Mouse (Mus musculus): ENCODE results near the gene Fbxw8.
A peak's percentile ranks its signal among the peaks of the same experiment; 100 is the strongest.

The Fbxw8 gene

GRCm38 (mm10) chr5:118105536-118105935 lies 49.7 kb downstream of the Fbxw8 start:
- DNase-seq, result no peak

DNA sequence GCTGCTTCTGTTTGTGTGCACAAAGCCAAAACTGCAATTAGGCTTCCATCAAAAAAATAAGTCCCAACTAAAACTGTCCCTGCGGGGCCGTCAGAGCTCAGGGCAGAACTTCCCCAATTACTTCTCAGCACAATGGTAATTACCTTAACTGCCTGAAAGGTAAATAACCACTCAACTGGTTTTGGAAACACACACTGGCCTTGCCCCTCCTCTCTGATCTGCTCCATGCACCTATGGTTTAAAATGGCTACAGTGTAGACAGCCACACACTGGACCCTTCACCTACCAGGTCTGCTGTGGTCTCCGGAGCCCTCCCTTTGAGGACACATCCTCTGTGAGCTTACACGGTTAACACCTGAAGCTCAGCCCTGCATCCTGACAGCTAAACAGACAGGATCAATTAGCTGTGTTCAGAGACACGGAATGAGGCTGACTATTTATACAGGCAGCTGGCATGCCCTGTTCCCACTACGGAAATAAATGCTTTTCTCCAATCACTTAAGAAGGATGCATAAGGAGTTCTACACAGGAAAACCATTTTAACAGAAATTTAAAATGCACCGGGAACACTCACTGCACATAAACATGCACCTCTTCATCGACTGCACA lies 55.3 kb downstream of the Fbxw8 start:
- no peak for DNase-seq

GRCm38 (mm10) chr5:118099069-118099869 lies 56.0 kb downstream of the Fbxw8 start:
- DNase-seq, result no peak

DNA sequence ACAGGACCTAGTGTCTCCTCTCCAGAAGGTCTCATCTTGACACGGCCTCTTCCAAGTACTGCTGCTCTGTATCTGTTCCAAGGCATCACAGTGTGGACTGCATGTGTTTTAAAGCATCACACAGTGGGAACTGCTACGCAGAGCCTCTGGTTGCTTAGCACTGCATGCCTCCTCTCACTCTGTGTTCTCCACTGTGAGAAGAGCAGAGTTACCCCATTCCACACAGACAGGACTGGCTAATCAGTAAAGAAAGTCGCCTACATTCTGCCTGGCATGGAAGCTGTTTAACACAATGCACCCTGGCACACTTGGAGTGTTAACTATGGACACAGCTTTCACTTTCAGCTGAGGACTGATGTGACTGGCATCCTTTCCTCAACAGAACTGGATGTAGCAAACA lies 58.9 kb downstream of the Fbxw8 start:
- no peak for DNase-seq

GRCm38 (mm10) chr5:118095849-118096248 lies 59.4 kb downstream of the Fbxw8 start:
- DNase-seq, result no peak

- no peak for DNase-seq
These were observed 59.8 kb downstream of the Fbxw8 start for GRCm38 (mm10) chr5:118095433-118095832.

DNA sequence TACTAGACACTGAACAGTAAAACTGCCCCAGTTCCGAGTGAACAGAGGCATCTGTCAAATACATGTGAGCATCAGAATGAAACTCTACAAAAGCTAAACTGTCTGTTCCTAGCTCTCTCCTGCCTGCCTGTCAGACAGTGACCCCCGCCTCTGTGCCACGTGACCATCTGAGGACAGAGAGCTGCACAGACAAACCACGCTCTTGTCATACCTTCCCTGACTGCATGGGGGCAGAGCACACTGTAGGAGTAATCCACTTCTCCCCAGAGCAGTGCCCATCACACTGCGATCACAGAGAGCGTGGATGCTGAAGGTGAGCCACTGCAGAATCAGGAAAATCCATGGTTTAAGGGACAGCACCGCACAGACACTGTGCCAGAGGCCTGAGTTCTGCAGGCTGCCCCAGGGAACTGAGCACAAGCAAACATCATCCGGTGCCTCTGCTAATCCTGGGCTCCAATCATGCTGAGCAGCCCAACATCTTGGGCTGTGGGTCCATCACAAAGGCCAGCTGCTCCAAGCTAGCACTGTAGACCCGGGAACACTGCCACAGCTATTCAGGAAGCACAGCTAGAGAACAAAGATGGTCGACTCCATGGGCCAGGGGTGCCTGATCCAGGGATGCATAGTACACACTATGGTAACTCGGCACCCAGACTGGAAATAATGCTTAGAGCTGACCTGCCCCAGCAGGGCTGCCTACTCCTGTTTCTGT lies 61.8 kb downstream of the Fbxw8 start:
- DNase-seq, result no peak

DNA sequence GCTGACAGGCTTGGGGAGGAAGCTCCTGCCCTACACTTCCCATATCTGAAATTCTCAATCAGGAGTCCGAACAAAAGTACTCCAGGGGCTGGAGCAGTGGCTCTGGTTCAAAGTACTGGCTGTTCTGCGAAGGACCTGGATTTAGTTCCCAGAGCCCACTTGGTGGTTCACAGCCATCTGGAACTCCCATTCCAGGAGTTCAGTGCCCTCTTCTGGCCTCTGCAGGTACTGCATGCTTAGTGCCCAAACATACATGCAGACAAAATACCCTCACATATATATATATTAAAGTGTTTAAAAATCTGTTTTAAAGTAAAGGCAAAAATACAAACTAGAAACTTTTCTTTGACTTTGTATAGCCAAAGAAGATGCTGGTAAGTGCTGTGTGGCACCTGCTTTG lies 64.4 kb downstream of the Fbxw8 start:
- peak; percentile 70 for DNase-seq

- no peak for DNase-seq
These were observed 65.2 kb downstream of the Fbxw8 start for GRCm38 (mm10) chr5:118090101-118090500.

DNA sequence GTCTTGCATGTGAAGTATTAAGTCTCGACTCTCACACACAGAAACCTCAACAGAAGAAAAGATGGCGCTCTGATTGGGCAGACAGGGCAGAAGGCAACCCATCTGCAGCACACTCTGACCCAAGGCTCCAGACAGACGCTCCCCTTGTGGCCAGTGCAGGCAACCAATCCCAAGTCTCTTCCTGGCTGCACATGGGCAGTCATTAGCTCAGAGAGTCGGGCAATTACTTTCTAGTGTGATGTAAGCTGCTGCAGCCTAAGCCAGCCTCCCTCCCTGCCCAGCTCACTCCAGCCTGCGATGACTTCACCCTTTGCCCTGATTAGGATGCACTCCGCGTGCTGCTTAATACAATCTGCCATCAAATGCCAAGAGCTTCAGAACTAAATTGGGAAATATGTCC lies 66.2 kb downstream of the Fbxw8 start:
- DNase-seq, result peak; percentile 85

- DNase-seq, result no peak
These were observed 68.3 kb downstream of the Fbxw8 start for GRCm38 (mm10) chr5:118086956-118087355.

DNA sequence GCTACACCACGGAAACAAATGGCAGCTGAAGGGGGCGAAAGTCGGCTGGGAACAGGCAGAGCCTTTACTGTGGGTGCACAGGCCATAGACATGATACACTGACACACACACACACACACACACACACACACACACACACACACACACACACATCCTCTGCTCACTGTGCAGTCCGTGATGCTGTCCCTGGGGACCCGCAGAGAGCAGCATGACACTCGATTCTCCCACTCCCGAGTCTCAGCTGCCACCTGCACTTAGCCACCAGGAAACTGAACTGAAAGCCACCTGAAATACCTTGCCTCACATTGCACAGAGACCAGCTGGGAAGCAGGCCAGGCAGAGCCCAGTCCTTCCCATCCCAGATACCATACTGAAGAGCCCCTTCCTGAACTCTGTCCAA lies 70.0 kb downstream of the Fbxw8 start:
- no peak for DNase-seq

- DNase-seq, result peak; percentile 59
These were observed 71.0 kb downstream of the Fbxw8 start for GRCm38 (mm10) chr5:118084171-118084727.

GRCm38 (mm10) chr5:118083060-118083638 lies 72.1 kb downstream of the Fbxw8 start:
- DNase-seq, result no peak

GRCm38 (mm10) chr5:118081996-118082395 lies 73.3 kb downstream of the Fbxw8 start:
- no peak for DNase-seq

- no peak for DNase-seq
These were observed 73.8 kb downstream of the Fbxw8 start for GRCm38 (mm10) chr5:118081374-118081949.

DNA sequence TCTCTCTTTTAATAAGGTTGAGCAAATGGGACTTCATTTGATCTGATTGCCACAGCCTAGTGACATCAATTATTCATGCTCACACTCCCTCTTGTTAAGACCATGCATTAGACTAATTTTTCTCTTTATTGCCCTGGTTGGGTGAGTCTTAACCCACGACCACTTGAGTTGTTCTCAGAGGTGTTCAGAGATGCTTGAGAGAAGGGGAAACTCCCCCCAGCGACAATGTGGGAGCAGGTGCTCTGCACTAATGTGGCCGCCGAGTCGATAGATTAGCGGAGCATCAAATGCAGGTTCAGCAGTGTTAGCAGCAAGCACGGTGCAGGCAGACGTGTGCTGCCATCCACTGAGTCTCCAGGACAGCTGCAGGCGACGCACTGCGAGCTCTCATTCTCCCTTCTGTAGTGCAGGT lies 75.4 kb downstream of the Fbxw8 start:
- DNase-seq, result no peak

- no peak for DNase-seq
These were observed 75.9 kb downstream of the Fbxw8 start for GRCm38 (mm10) chr5:118079354-118079753.

DNA sequence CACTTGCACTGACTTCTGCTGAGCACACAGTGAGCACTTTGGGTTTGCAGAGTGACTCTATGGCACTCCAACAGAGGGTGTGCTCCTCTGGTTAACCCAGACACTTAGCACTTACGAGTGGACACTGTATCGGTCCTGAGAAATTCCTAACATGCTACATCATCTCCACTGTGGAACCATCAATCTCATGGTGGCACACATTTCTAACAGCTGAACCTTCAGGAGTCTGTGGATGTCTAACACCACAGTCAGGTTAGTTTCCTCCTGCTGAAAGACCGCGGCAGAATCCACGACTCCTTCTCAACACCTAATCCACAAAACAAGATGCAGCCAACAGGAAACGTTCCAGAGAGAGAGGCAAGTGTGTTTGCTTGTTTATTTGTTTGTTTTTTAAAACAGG lies 76.7 kb downstream of the Fbxw8 start:
- no peak for DNase-seq

DNA sequence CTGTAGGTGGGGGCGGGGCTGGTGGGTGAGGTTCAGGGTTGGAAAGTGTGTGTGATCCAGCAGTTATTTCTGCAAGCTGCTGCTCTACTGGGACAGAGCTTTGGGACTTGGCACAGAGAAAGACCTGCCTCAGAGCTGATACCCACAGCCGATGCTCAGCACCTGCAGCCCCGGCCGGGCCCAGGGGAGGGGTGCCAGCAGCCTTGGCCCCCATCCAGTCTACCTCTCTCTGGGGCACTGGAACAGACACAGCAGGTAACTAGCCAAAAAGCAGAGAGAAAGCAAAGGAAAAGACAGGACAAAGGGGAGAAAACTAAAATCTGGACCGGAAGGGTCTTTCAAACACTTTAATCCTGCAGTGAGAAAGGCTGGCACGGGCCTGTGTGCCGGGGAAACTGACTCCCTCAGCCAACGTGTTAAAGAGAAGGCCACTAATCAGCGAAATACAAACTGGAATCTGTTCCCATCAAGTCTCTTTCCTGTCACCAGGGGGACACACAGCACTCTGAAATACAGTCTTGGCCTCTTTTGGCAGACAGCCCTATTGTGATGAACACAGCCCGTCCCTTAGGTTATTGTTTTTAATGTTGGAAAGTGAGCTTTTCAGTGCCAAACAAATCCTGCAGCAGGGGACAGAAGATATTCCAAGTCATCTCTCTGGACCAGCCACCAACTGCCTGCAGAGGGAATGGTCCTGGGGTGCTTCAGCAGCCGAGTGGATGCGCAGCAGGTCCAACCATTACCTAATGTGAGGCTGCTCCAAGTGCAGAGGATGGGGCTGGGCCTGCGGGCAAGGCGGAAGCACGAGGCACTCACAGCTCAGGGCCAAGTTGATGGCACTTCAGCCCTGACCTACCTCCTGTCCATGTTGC lies 78.3 kb downstream of the Fbxw8 start:
- DNase-seq, result peak; percentile 80

DNA sequence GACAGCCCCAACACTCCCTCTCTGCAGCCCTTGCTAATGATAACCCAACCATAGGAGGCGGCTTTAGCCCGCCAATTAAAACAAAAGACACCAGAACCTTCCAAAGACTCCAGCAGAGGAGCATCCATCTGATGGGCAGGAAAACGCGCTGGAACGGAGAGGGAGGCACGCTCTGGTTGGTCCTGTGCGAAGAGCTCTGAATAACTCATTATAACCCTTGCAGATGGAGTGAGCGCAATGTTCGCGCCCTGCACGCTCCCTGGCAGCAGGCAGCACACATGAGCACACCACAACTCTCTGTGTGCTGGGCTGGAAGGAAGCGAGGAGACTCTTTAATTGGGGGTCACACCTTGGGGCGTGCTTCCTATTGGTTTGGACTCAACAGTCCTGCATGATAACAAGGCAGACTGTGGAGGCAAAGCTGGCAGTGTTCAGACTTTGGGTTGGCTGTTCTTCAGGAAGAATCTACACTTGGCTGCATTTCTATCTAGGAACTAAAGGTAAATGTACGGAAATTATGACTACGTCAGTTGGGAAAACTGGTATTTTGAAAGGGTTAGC lies 82.0 kb downstream of the Fbxw8 start:
- peak; percentile 57 for DNase-seq

Data from cerebellum, adult 9-10 months (tissue).